Mouse (Mus musculus) midbrain, embryonic 10.5 days (tissue): Measurements from ENCODE around the gene C6. TPM values are rescaled to one million over a fixed set of nuclear protein-coding genes. Genes with fewer than 3 reads are reported as not detected.

Experiments
- DNase-seq: peaks from one replicate; pipeline ENCODE4 v3.0.0-alpha.2; 2017; ENCODE audit warnings: low spot score
- H3K27ac ChIP-seq: fragments of 300-500 bp; sonication (generic); replicated peaks from 2 replicates; pipeline ENCODE4 v1.5.1; 2016; ENCODE audit warnings: mild to moderate bottlenecking
- H3K27me3 ChIP-seq: fragments of 300-500 bp; sonication (generic); 2 replicates; pipeline ENCODE4 v1.6.1; 2016; ENCODE audit warnings: low read depth, mild to moderate bottlenecking; ENCODE audit not compliant: poor library complexity, severe bottlenecking
- H3K36me3 ChIP-seq: fragments of 300-500 bp; sonication (generic); 2 replicates; pipeline ENCODE4 v1.6.1; 2016; ENCODE audit warnings: mild to moderate bottlenecking, moderate library complexity
- H3K4me1 ChIP-seq: fragments of 300-500 bp; sonication (generic); 2 replicates; pipeline ENCODE4 v1.6.1; 2016
- H3K4me3 ChIP-seq: fragments of 300-500 bp; sonication (generic); 2 replicates; pipeline ENCODE4 v1.5.1; 2016; ENCODE audit warnings: mild to moderate bottlenecking, moderate library complexity
- H3K9me3 ChIP-seq: fragments of 300-500 bp; sonication (generic); replicated peaks from 2 replicates; pipeline ENCODE4 v1.6.1; 2016; ENCODE audit warnings: mild to moderate bottlenecking
- WGBS: fragments of 180-500 bp; shearing (Covaris S2); methylation state at CpG from one replicate; pipeline ENCODE4 v1.1.7; 2016; 5-methylcytosine and 5-hydroxymethylcytosine counted together
- polyA plus RNA-seq: library from polyadenylated mRNA; unstranded; fragments of >200 nt; fragmentation: Nextera tagmentation; extraction: Ambion mirVana; gene quantifications from 2 replicates; pipeline ENCODE4 v1.2.1, GENCODE M21; 2016

The C6 gene
- polyA plus RNA-seq, 1 experiment from 2014 or later, result 0.05 TPM

- Histone ChIP-seq H3K4me3 (no peak overlapping the region), H3K4me1 (no peaks in the 10 kb centered on the region), H3K36me3 (no peaks in the 10 kb centered on the region), H3K27ac (no peak overlapping the region), H3K27me3 (no peaks in the 10 kb centered on the region), H3K9me3 (no peaks in the 10 kb centered on the region)
- WGBS, result 76% methylated on average over 1 of the region's 1 CpGs
- no peak for DNase-seq
These were observed 94.2 kb downstream of the C6 start for GRCm38 (mm10) chr15:4821161-4821560.

- no peaks in the 10 kb centered on the region for H3K4me1 ChIP-seq
- WGBS, result 90% methylated on average over 8 of the region's 8 CpGs
- H3K4me3 ChIP-seq, result no peak overlapping the region
- no peaks in the 10 kb centered on the region for H3K9me3 ChIP-seq
- H3K27me3 ChIP-seq, result no peaks in the 10 kb centered on the region
- no peak overlapping the region for H3K27ac ChIP-seq
- no peaks in the 10 kb centered on the region for H3K36me3 ChIP-seq
- DNase-seq, result no peak
These were observed 94.8 kb downstream of the C6 start for GRCm38 (mm10) chr15:4821824-4822223.

- Histone ChIP-seq H3K4me3 (no peak overlapping the region), H3K27me3 (no peaks in the 10 kb centered on the region), H3K9me3 (no peaks in the 10 kb centered on the region), H3K4me1 (no peaks in the 10 kb centered on the region), H3K27ac (no peak overlapping the region), H3K36me3 (no peaks in the 10 kb centered on the region)
- no peak for DNase-seq
These were observed 100.8 kb downstream of the C6 start for GRCm38 (mm10) chr15:4827736-4828135.

GRCm38 (mm10) chr15:4836354-4836753 is 109.4 kb downstream of the C6 start:
- H3K9me3 ChIP-seq, result no peaks in the 10 kb centered on the region
- WGBS, result 89% methylated on average over 3 of the region's 3 CpGs
- no peak overlapping the region for H3K4me3 ChIP-seq
- no peak overlapping the region for H3K27ac ChIP-seq
- no peaks in the 10 kb centered on the region for H3K4me1 ChIP-seq
- H3K27me3 ChIP-seq, result no peaks in the 10 kb centered on the region
- no peaks in the 10 kb centered on the region for H3K36me3 ChIP-seq
- DNase-seq, result no peak

- Histone ChIP-seq H3K9me3 (no peaks in the 10 kb centered on the region), H3K27me3 (no peaks in the 10 kb centered on the region), H3K36me3 (no peaks in the 10 kb centered on the region), H3K27ac (no peak overlapping the region), H3K4me3 (no peak overlapping the region), H3K4me1 (no peaks in the 10 kb centered on the region)
- no peak for DNase-seq
- 89% methylated on average over 1 of the region's 1 CpGs for WGBS
These were observed 123.0 kb downstream of the C6 start for GRCm38 (mm10) chr15:4850015-4850414.

Other genes with a start within 250 kb of the C6 start
- not detected in 2 replicates for gene Mroh2b, start 171.6 kb downstream of the C6 start, polyA plus RNA-seq